Mouse (Mus musculus): ENCODE results near the gene Jph3.

The Jph3 gene

DNA sequence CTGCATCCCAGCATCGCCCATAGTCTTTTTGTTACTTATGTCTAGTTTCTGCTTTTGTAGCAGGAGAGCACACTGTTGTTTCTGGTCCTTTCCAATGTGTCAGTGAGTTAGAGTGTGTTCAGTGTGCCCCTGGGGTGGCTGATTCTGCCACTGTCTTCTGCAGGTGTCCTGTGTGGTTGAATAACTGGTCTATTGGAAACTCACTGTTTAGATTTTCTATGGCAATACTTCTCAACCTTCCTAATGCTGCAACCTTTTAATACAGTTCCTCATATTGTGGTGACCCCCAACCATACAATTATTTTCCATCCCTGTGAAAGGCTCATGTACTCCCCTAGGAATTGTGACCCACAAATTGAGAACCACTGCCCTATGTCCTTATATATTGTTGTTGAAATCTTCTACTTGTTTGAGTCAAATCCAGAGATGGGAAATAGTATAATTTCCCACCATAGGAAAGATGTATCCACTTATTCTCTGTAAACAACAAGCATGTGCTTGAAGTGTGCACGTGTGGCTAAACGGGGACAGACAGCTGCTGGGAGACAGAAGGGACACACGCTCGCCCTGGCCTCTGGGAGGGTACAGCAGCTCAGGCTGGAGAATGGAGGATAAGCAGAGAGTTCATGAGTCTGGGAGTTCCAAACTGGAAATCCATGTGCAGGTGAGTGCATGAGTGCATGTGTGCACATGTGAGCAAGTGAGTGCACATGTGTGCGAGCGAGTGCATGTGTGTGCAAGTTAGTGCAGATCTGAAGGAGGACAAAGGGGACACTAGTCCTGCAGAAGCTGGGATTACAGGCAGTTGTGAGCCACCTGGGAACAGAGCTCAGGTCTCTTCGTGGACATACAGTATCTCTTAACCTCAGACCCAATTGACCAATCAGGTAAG is 112.9 kb downstream of the Jph3 start:
- no peak for DNase-seq

GRCm38 (mm10) chr8:121843184-121843733 is 113.8 kb downstream of the Jph3 start:
- DNase-seq, result no peak
